Mouse (Mus musculus) intestine, embryonic 14.5 days (tissue): Measurements from ENCODE around the gene 4930455H04Rik. TPM values are rescaled to one million over a fixed set of nuclear protein-coding genes. Genes with fewer than 3 reads are reported as not detected.

Source experiments
- ATAC-seq: fragments of 200-750 bp; cut with Nextera tagmentation; replicated peaks from 2 replicates; pipeline ENCODE4 v1.8.0; 2017; ENCODE audit warnings: low read depth, moderate number of reproducible peaks, moderate TSS enrichment, moderate library complexity; ENCODE audit not compliant: low FRiP score, low TSS enrichment
- DNase-seq: peaks from one replicate; pipeline ENCODE4 v3.0.0-alpha.2; 2018; ENCODE audit warnings: low spot score
- H3K27ac ChIP-seq: fragments of 300-500 bp; sonication (generic); 2 replicates; pipeline ENCODE4 v1.5.1; 2014; ENCODE audit warnings: low read depth, mild to moderate bottlenecking, control low read depth
- H3K27me3 ChIP-seq: fragments of 300-500 bp; sonication (generic); replicated peaks from 2 replicates; pipeline ENCODE4 v1.6.1; 2014; ENCODE audit warnings: low read length, control low read depth; ENCODE audit not compliant: control insufficient read depth, insufficient read depth
- H3K36me3 ChIP-seq: fragments of 300-500 bp; sonication (generic); 2 replicates; pipeline ENCODE4 v1.6.1; 2014; ENCODE audit warnings: low read length, control low read depth; ENCODE audit not compliant: control insufficient read depth, insufficient read depth
- H3K4me1 ChIP-seq: fragments of 300-500 bp; sonication (generic); replicated peaks from 2 replicates; pipeline ENCODE4 v1.6.1; 2014; ENCODE audit warnings: low read length, control low read depth, mixed read lengths; ENCODE audit not compliant: control insufficient read depth, insufficient read depth
- H3K4me2 ChIP-seq: fragments of 300-500 bp; sonication (generic); 2 replicates; pipeline ENCODE4 v1.6.1; 2014; ENCODE audit warnings: low read length
- H3K4me3 ChIP-seq: fragments of 300-500 bp; sonication (generic); 2 replicates; pipeline ENCODE4 v1.5.1; 2014; ENCODE audit warnings: low read depth, low read length, control low read depth, mixed read lengths
- H3K9ac ChIP-seq: fragments of 300-500 bp; sonication (generic); 2 replicates; pipeline ENCODE4 v1.6.1; 2014; ENCODE audit warnings: mild to moderate bottlenecking, low read length
- H3K9me3 ChIP-seq: fragments of 300-500 bp; sonication (generic); 2 replicates; pipeline ENCODE4 v1.6.1; 2016; ENCODE audit warnings: low read length, control low read depth; ENCODE audit not compliant: control insufficient read depth
- WGBS: fragments of 180-500 bp; shearing (Covaris S2); extraction: QIAGEN DNeasy Blood & Tissue Kit; methylation state at CpG from one replicate; pipeline ENCODE4 v1.1.7; 2014; 5-methylcytosine and 5-hydroxymethylcytosine counted together
- polyA plus RNA-seq: library from polyadenylated mRNA; unstranded; fragments of >200 nt; fragmentation: Nextera tagmentation; extraction: Ambion mirVana; gene quantifications from 2 replicates; pipeline ENCODE4 v1.2.1, GENCODE M21; 2014

The 4930455H04Rik gene
- polyA plus RNA-seq, 1 experiment from 2014 or later, result not detected

- WGBS, result 75% methylated on average over 3 of the region's 3 CpGs
- no peak overlapping the region for H3K27ac ChIP-seq
- no peak for DNase-seq
Measured at GRCm38 (mm10) chr3:117025421-117025820, 57.4 kb downstream of the 4930455H04Rik start.

More at GRCm38 (mm10) chr3:117025421-117025820, 57.4 kb downstream of the 4930455H04Rik start:
- no peak overlapping the region for H3K4me2 ChIP-seq
- H3K27me3 ChIP-seq, result no peaks in the 10 kb centered on the region
- H3K4me1 ChIP-seq, result no peaks in the 10 kb centered on the region
- no peaks in the 10 kb centered on the region for H3K36me3 ChIP-seq
- H3K4me3 ChIP-seq, result no peak overlapping the region
- no peak for ATAC-seq
- no peak overlapping the region for H3K9ac ChIP-seq
- no peaks in the 10 kb centered on the region for H3K9me3 ChIP-seq

Other genes starting within 250 kb of the 4930455H04Rik start
- gene Agl, start 160.1 kb upstream of the 4930455H04Rik start, polyA plus RNA-seq, result 14.6 TPM in 2 replicates
- gene Frrs1, start 108.8 kb upstream of the 4930455H04Rik start, polyA plus RNA-seq, result 35.1 and 36.7 TPM in 2 replicates
- gene Palmd, start 720 bp downstream of the 4930455H04Rik start, polyA plus RNA-seq, result 3.1 and 3.2 TPM in 2 replicates